Mouse (Mus musculus): ENCODE data around the gene Camk2d.

The Camk2d gene

GRCm38 (mm10) chr3:126824930-126825329 lies 228.8 kb downstream of the Camk2d start:
- no peak for DNase-seq

DNA sequence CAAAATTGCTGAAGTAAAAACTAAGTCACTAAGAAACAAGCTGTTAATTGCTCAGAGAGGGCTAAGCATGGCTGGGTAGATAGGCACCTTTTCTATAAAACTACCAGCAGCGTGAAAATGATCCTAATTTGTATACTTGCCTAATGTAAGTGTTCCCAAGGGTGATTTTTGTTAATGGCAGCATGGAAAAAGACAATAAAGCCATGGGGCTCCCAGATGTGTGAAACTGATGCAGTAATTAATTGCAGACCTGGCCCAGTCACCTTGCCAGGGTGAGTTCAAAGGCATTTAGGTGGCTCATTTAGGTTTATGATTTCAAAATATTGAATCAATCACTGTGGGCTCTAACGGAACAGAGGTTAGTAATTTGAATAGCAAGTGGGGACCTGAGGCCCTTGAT lies 230.1 kb downstream of the Camk2d start:
- no peak for DNase-seq

DNA sequence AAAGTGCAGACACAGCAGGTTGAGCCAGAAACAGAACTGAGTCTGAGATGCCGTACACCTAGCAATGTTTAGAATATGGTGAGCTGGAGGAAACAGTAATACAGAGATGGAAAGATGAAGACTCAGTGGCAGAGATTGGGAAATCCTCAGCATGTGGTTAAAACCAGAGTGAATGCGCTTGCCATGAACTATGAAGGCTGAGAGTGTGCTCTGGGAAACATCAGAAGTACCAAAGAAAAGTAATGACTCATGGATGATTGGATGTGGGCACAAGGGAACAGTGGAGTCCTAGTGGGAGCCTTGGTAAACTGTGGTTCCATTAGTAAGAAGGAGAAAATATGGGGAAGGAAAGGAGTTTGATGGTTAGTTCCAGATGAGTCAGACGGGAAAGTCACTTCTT lies 231.8 kb downstream of the Camk2d start:
- DNase-seq: no peak

DNA sequence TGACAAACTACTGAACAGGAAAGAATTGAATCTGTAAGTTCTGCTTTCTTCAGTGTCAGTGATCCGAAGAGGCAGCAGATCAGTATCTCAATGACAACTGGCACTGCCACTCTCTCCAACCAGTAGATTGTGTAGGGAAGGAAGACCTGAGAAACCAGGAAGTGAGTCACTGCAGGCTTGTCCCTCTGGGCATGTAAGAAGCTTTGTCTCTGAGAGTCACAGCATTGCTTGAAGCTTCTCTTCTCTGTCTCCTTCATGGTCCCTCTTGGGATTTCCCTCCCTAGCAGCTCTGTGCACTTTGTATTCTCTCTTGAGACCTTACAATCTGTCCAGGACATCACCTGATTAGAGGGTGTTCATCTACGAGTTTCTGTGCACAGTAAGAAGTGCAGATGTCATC lies 233.7 kb downstream of the Camk2d start:
- no peak for DNase-seq

DNA sequence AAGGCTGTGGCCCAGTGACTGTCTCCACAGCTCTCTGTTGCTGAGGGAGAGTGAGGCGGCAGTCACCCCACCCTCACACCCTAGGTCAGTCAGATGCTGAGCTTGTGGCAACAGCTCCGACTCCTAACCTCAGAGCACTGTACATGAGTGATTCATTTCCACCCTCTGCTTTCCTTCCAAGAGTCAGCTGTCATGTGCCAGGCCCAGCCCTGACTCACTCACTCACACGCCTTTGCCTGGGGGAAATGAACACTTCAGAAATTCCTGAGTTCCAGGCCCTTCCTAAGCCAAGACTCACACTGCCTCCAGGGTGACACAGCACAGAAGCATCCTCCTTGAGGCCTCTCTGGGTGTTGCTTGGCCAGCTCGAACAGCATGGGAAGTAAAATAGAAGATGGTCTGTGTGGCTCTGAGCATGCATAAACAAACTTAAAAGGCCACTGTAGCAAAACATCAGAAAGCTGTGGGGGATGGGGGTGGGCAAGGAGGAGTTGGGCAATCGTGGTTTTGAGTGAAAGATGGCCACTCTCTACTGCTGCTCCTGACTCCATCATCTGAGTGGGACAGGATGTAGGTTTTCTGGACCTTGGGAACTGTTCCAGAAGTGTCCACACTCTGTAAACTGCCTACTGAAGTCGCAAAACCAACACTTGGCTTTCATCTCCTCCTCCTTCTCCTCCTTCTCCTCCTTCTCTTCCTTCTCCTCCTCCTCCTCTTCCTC lies 235.5 kb downstream of the Camk2d start:
- no peak for DNase-seq

GRCm38 (mm10) chr3:126834641-126835167 lies 238.6 kb downstream of the Camk2d start:
- no peak for DNase-seq

DNA sequence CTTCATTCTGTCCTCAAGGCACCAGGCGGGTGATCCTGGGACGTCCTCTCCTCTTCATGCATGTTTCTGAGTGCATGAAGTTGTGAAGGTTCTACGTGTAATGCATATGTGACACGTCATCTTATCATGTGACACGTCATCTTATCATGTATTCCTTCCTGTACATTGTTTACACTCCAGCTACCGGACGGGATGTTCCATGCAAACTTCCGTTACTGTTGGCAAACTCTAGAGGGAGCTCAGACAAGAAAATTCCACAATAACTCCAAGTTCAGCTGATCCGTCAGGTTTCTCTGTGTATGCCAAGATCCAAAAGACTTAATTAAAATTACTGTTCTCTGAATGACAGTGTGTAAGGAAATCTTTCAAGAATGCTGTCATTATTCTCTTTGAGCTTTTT lies 246.7 kb downstream of the Camk2d start:
- no peak for DNase-seq

DNA sequence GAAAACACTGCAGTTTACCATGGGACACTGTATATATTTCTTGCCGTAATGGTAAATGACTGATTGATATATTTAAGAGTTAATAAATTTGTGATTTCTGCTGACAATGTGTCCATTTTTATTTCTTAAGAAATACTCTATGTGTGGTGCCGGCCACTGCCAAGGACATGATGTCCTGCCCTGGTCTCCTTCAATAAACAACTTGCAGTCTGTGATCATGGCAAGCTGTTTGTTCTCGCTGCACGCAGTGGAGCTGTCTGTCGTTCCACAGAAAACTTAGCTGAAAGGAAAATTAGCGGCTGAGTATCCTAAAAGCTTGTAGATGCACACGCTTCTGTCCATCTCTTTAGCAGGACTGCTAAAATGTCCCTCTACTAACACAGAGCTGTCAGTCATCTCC lies 248.7 kb downstream of the Camk2d start:
- DNase-seq: no peak

GRCm38 (mm10) chr3:126848081-126848480 lies 252.0 kb downstream of the Camk2d start:
- no peak for DNase-seq

GRCm38 (mm10) chr3:126860442-126860841 lies 264.3 kb downstream of the Camk2d start:
- DNase-seq: no peak

DNA sequence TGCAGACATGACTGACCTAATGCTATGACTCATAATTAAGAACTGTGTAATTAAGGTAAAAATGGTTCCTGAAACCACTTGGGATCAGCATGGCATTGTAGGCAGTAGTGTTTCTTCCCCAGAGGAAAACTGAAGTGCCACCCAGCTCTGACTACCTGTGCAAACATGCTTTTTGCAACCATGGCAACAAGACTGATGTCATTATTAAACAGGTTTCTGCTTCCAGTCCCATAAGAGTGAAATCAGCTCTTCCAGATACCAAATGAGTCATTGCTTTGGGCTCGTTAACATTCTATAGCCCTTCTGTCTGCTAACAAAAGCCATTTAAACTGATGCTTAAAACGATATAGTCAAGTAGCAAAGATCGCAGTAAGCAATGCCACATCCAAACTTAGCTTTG lies 273.5 kb downstream of the Camk2d start:
- DNase-seq: no peak

DNA sequence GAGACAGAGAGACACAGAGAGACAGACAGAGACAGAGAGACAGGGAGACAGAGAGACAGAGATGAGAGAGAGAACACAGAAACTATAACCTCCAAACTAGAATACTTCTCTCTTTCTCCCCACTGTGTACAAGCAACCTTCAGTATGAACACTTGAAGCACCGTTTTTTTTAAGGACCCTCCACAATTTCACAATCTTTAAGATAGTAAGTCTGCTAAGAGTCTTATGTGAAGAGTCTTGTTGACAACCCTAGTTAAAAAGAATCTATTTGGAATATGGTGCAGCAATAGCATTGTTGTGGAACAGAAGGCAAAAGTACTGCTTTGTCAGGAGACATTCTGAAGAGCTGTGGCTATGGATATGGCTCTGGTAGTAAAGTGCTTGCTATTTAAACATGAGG lies 274.6 kb downstream of the Camk2d start:
- no peak for DNase-seq

- DNase-seq: no peak
Measured at GRCm38 (mm10) chr3:126878233-126878632, 282.1 kb downstream of the Camk2d start.

GRCm38 (mm10) chr3:126886090-126886489 lies 290.0 kb downstream of the Camk2d start:
- no peak for DNase-seq

DNA sequence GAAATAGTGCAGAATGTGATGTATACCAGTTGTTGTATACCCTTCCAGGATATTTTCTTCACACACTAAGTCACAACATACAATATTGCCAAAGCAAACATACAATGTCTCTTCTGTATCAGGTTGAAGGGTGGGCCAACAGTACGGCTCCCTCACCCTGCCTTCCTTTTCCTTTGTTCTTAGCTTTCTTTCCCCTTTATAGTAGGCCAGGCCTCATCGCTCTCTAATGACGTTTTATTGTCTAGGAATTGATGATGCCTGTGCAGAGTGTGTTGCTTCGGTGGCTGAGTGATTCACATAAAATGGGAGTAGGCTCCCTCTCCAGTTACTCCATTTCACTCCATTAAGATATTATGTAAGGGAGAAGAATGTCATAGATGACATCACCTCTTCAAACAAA lies 290.5 kb downstream of the Camk2d start:
- no peak for DNase-seq

Measured in cerebellum, postnatal 10 days (tissue).